Mouse (Mus musculus): Measurements from ENCODE around the gene Hecw1. TPM values are rescaled to one million over a fixed set of nuclear protein-coding genes. Genes with fewer than 3 reads are reported as not detected.
"Not testable (repeated sequence)": the region's sequence is repeated elsewhere in the genome, so short reads cannot be mapped to it uniquely, and the experiment has no call there.

Hecw1 gene
- polyA plus RNA-seq, 1 experiment from 2014 or later, result not detected

- no peak overlapping the region for H3K4me2 ChIP-seq (replicated peaks; ENCODE audit: low read depth, low read length)
- ATAC-seq (ENCODE audit: low FRiP score, low TSS enrichment), result no peak
- H3K4me1 ChIP-seq (ENCODE audit: control insufficient read depth, insufficient read depth, low read length), result no peaks in the 10 kb centered on the region
- 67% methylated on average over 2 of the region's 2 CpGs for WGBS
- no peaks in the 10 kb centered on the region for H3K36me3 ChIP-seq (ENCODE audit: control insufficient read depth, insufficient read depth, low read length)
- H3K9ac ChIP-seq (ENCODE audit: low read depth, low read length), result no peak overlapping the region
- H3K4me3 ChIP-seq (ENCODE audit: low read length), result no peak overlapping the region
- H3K27me3 ChIP-seq (ENCODE audit: control insufficient read depth, insufficient read depth, low read length), result no peaks in the 10 kb centered on the region
- H3K27ac ChIP-seq (ENCODE audit: low read depth, low read length), result no peak overlapping the region
- no peaks in the 10 kb centered on the region for H3K9me3 ChIP-seq (ENCODE audit: control insufficient read depth, low read length)
Observed at GRCm38 (mm10) chr13:14302921-14303320, 220.1 kb downstream of the Hecw1 start.

- H3K4me2 ChIP-seq (replicated peaks; ENCODE audit: low read depth, low read length), result no peak overlapping the region
- no peak overlapping the region for H3K4me3 ChIP-seq (ENCODE audit: low read length)
- no peaks in the 10 kb centered on the region for H3K27me3 ChIP-seq (ENCODE audit: control insufficient read depth, insufficient read depth, low read length)
- ATAC-seq (ENCODE audit: low FRiP score, low TSS enrichment), result no peak
- WGBS, result 80% methylated on average over 1 of the region's 1 CpGs
- no peaks in the 10 kb centered on the region for H3K36me3 ChIP-seq (ENCODE audit: control insufficient read depth, insufficient read depth, low read length)
- H3K9ac ChIP-seq (ENCODE audit: low read depth, low read length), result no peak overlapping the region
- H3K9me3 ChIP-seq (ENCODE audit: control insufficient read depth, low read length), result no peaks in the 10 kb centered on the region
- H3K27ac ChIP-seq (ENCODE audit: low read depth, low read length), result no peak overlapping the region
- no peaks in the 10 kb centered on the region for H3K4me1 ChIP-seq (ENCODE audit: control insufficient read depth, insufficient read depth, low read length)
Observed at GRCm38 (mm10) chr13:14290016-14290415, 233.0 kb downstream of the Hecw1 start.

GRCm38 (mm10) chr13:14271476-14271875, 251.6 kb downstream of the Hecw1 start:
- Histone ChIP-seq H3K4me1 (ENCODE audit: control insufficient read depth, insufficient read depth, low read length) (no peaks in the 10 kb centered on the region), H3K27ac (ENCODE audit: low read depth, low read length) (no peak overlapping the region), H3K4me2 (replicated peaks; ENCODE audit: low read depth, low read length) (no peak overlapping the region), H3K27me3 (ENCODE audit: control insufficient read depth, insufficient read depth, low read length) (no peaks in the 10 kb centered on the region), H3K9me3 (ENCODE audit: control insufficient read depth, low read length) (no peaks in the 10 kb centered on the region), H3K4me3 (ENCODE audit: low read length) (no peak overlapping the region), H3K9ac (ENCODE audit: low read depth, low read length) (no peak overlapping the region), H3K36me3 (ENCODE audit: control insufficient read depth, insufficient read depth, low read length) (no peaks in the 10 kb centered on the region)
- no peak for ATAC-seq (ENCODE audit: low FRiP score, low TSS enrichment)

- H3K4me2 ChIP-seq (replicated peaks; ENCODE audit: low read depth, low read length); H3K9me3 ChIP-seq (ENCODE audit: control insufficient read depth, low read length); H3K36me3 ChIP-seq (ENCODE audit: control insufficient read depth, insufficient read depth, low read length); H3K27ac ChIP-seq (ENCODE audit: low read depth, low read length); H3K4me3 ChIP-seq (ENCODE audit: low read length); H3K9ac ChIP-seq (ENCODE audit: low read depth, low read length); ATAC-seq (ENCODE audit: low FRiP score, low TSS enrichment); H3K27me3 ChIP-seq (ENCODE audit: control insufficient read depth, insufficient read depth, low read length); H3K4me1 ChIP-seq (ENCODE audit: control insufficient read depth, insufficient read depth, low read length): not testable (repeated sequence)
- 27% methylated on average over 8 of the region's 9 CpGs for WGBS
Observed at GRCm38 (mm10) chr13:14260939-14261338, 262.1 kb downstream of the Hecw1 start.

- Histone ChIP-seq H3K9me3 (ENCODE audit: control insufficient read depth, low read length) (no peaks in the 10 kb centered on the region), H3K4me1 (ENCODE audit: control insufficient read depth, insufficient read depth, low read length) (no peaks in the 10 kb centered on the region), H3K36me3 (ENCODE audit: control insufficient read depth, insufficient read depth, low read length) (no peaks in the 10 kb centered on the region), H3K27me3 (ENCODE audit: control insufficient read depth, insufficient read depth, low read length) (no peaks in the 10 kb centered on the region), H3K9ac (ENCODE audit: low read depth, low read length) (no peak overlapping the region), H3K4me3 (ENCODE audit: low read length) (no peak overlapping the region), H3K27ac (ENCODE audit: low read depth, low read length) (no peak overlapping the region), H3K4me2 (replicated peaks; ENCODE audit: low read depth, low read length) (no peak overlapping the region)
- WGBS, result 56% methylated on average over 2 of the region's 2 CpGs
- ATAC-seq (ENCODE audit: low FRiP score, low TSS enrichment), result no peak
Observed at GRCm38 (mm10) chr13:14245946-14246345, 277.1 kb downstream of the Hecw1 start.

- Histone ChIP-seq H3K36me3 (ENCODE audit: control insufficient read depth, insufficient read depth, low read length) (peaks cover 5% of the 10 kb centered on the region; the same call in 1 of the 2 replicates), H3K9me3 (ENCODE audit: control insufficient read depth, low read length) (no peaks in the 10 kb centered on the region), H3K27me3 (ENCODE audit: control insufficient read depth, insufficient read depth, low read length) (no peaks in the 10 kb centered on the region), H3K4me2 (replicated peaks; ENCODE audit: low read depth, low read length) (no peak overlapping the region), H3K9ac (ENCODE audit: low read depth, low read length) (no peak overlapping the region), H3K27ac (ENCODE audit: low read depth, low read length) (no peak overlapping the region), H3K4me3 (ENCODE audit: low read length) (no peak overlapping the region), H3K4me1 (ENCODE audit: control insufficient read depth, insufficient read depth, low read length) (no peaks in the 10 kb centered on the region)
- WGBS, result 90% methylated on average over 3 of the region's 3 CpGs
- ATAC-seq (ENCODE audit: low FRiP score, low TSS enrichment), result no peak
Observed at GRCm38 (mm10) chr13:14179669-14180068, 343.4 kb downstream of the Hecw1 start.

GRCm38 (mm10) chr13:14177989-14178388, 345.0 kb downstream of the Hecw1 start:
- H3K4me3 ChIP-seq (ENCODE audit: low read length), result no peak overlapping the region
- no peak overlapping the region for H3K4me2 ChIP-seq (replicated peaks; ENCODE audit: low read depth, low read length)
- H3K4me1 ChIP-seq (ENCODE audit: control insufficient read depth, insufficient read depth, low read length), result no peaks in the 10 kb centered on the region
- H3K27me3 ChIP-seq (ENCODE audit: control insufficient read depth, insufficient read depth, low read length), result no peaks in the 10 kb centered on the region
- no peak overlapping the region for H3K9ac ChIP-seq (ENCODE audit: low read depth, low read length)
- ATAC-seq (ENCODE audit: low FRiP score, low TSS enrichment), result peak; percentile 49; the same call in 1 of the 2 replicates
- no peak overlapping the region for H3K27ac ChIP-seq (ENCODE audit: low read depth, low read length)
- H3K9me3 ChIP-seq (ENCODE audit: control insufficient read depth, low read length), result no peaks in the 10 kb centered on the region
- H3K36me3 ChIP-seq (ENCODE audit: control insufficient read depth, insufficient read depth, low read length), result peaks cover 3% of the 10 kb centered on the region; the same call in 1 of the 2 replicates
- 95% methylated on average over 1 of the region's 1 CpGs for WGBS

Other genes with a start within 250 kb of the Hecw1 start
- gene Mrpl32, start 89.9 kb upstream of the Hecw1 start, polyA plus RNA-seq (2014; fragmentation: Nextera tagmentation; extraction: Ambion mirVana), result 127 and 148 TPM in 2 replicates
- 215 and 260 TPM in 2 replicates for gene Psma2, start 90.0 kb upstream of the Hecw1 start, polyA plus RNA-seq (2014; fragmentation: Nextera tagmentation; extraction: Ambion mirVana)
- 25.0 and 27.9 TPM in 2 replicates for gene AW209491, start 106.9 kb upstream of the Hecw1 start, polyA plus RNA-seq (2014; fragmentation: Nextera tagmentation; extraction: Ambion mirVana)

Data from kidney, embryonic 14.5 days (tissue).